Mouse (Mus musculus) kidney, adult 18-20 months (tissue): ENCODE measurements around the gene Mettl7a3.

Experiments used
- DNase-seq: peaks from one replicate; pipeline ENCODE4 v3.0.0; 2021

The Mettl7a3 gene

GRCm38 (mm10) chr15:100388886-100389285 is 54.2 kb downstream of the Mettl7a3 start:
- DNase-seq, result no peak
